In genomic region chr5:131647683-131648119, GRCm38 (mm10) we compare ENCODE assay signal across 8 mouse cellular contexts.
DNase-seq lines count a peak whose midpoint lies in the region; ATAC-seq and TF ChIP-seq lines count a peak whose summit lies in the region.

No protein-coding gene starts in this region.

- H3K27me3 ChIP-seq in midbrain, embryonic 10.5 days (ENCODE audit: low read depth, poor library complexity, severe bottlenecking), result peaks cover 87% of the 10 kb centered on the region
- H3K27me3 ChIP-seq in midbrain, embryonic 15.5 days (replicated peaks), result 0 out of 2 replicates have a peak, but pooled peaks cover 7% of the 10 kb centered on the region
- H3K27me3 ChIP-seq in heart, embryonic 16.5 days (ENCODE audit: control insufficient read depth, insufficient read depth, low read length), result no peaks in the 10 kb centered on the region
- no peaks in the 10 kb centered on the region for H3K27me3 ChIP-seq in liver, embryonic 14.5 days (ENCODE audit: control insufficient read depth, insufficient read depth, low read length)

- 33% methylated on average over 4 of the region's 4 CpGs for WGBS in midbrain, embryonic 10.5 days
- 18% methylated on average over 4 of the region's 4 CpGs for WGBS in midbrain, embryonic 15.5 days
- WGBS in heart, embryonic 16.5 days, result 15% methylated on average over 4 of the region's 4 CpGs
- 30% methylated on average over 4 of the region's 4 CpGs for WGBS in liver, embryonic 14.5 days (ENCODE audit: insufficient replicate concordance)

- ATAC-seq in midbrain, embryonic 15.5 days (replicated peaks), result no peak
- no peak; the same call in 1 of the 2 replicates for ATAC-seq in heart, embryonic 16.5 days (replicated peaks; ENCODE audit: extremely low read depth, insufficient read depth, low FRiP score)
- ATAC-seq in liver, embryonic 14.5 days (ENCODE audit: insufficient read depth), result peak; percentile 23; the same call in 1 of the 2 replicates

- no peak for TF ChIP-seq EP300 in liver, embryonic 14.5 days (IDR thresholded peaks at IDR 0.05; ENCODE audit: low read depth)

- no peak for TF ChIP-seq CTCF in liver, embryonic 14.5 days (IDR thresholded peaks at IDR 0.05; ENCODE audit: low read depth)

- H3K9ac ChIP-seq in midbrain, embryonic 15.5 days, result no peak overlapping the region
- H3K9ac ChIP-seq in heart, embryonic 16.5 days (ENCODE audit: low read length), result peak overlapping the region; percentile 23; the same call in 1 of the 2 replicates
- no peak overlapping the region for H3K9ac ChIP-seq in liver, embryonic 14.5 days (replicated peaks)

- H3K27ac ChIP-seq in midbrain, embryonic 10.5 days (replicated peaks), result peak overlapping the region; percentile 58; the same call in 1 of the 2 replicates
- H3K27ac ChIP-seq in midbrain, embryonic 15.5 days, result no peak overlapping the region
- H3K27ac ChIP-seq in heart, embryonic 16.5 days (ENCODE audit: low read length), result peak overlapping the region; percentile 37
- no peak overlapping the region for H3K27ac ChIP-seq in liver, embryonic 14.5 days

- DNase-seq in midbrain, embryonic 10.5 days (ENCODE audit: low spot score), result peak; percentile 32
- DNase-seq in fibroblast of lung, adult 2 months (ENCODE audit: low read depth), result peak; percentile 90
- DNase-seq in liver, embryonic 14.5 days (ENCODE audit: low read depth in 3 of 3, low spot score in 3 of 3), result peak in 1 of 3 experiments; percentile 9
- DNase-seq in right cerebral cortex, postnatal 4 days, result no peak
- DNase-seq in T-cell, adult 2 months (ENCODE audit: low spot score), result no peak
- DNase-seq in spleen, adult 12 weeks (ENCODE audit: low spot score), result no peak

- H3K36me3 ChIP-seq in midbrain, embryonic 10.5 days, result no peaks in the 10 kb centered on the region
- 0 out of 2 replicates have a peak, but pooled peaks cover 3% of the 10 kb centered on the region for H3K36me3 ChIP-seq in midbrain, embryonic 15.5 days (replicated peaks)
- no peaks in the 10 kb centered on the region for H3K36me3 ChIP-seq in heart, embryonic 16.5 days (ENCODE audit: control insufficient read depth, insufficient read depth)
- no peaks in the 10 kb centered on the region for H3K36me3 ChIP-seq in liver, embryonic 14.5 days (replicated peaks; ENCODE audit: control insufficient read depth, insufficient read depth, low read depth)

- no peak overlapping the region for H3K4me2 ChIP-seq in midbrain, embryonic 15.5 days
- H3K4me2 ChIP-seq in heart, embryonic 16.5 days (ENCODE audit: low read depth, low read length), result peak overlapping the region; percentile 27; the same call in 1 of the 2 replicates
- no peak overlapping the region for H3K4me2 ChIP-seq in liver, embryonic 14.5 days (ENCODE audit: low read depth)

- H3K4me3 ChIP-seq in midbrain, embryonic 10.5 days, result no peak overlapping the region
- no peak overlapping the region for H3K4me3 ChIP-seq in midbrain, embryonic 15.5 days
- H3K4me3 ChIP-seq in heart, embryonic 16.5 days (ENCODE audit: low read length), result no peak overlapping the region
- no peak overlapping the region for H3K4me3 ChIP-seq in liver, embryonic 14.5 days (ENCODE audit: insufficient read depth in 1 of 2, low read depth in 2 of 2, low read length in 2 of 2)

- no peaks in the 10 kb centered on the region for H3K9me3 ChIP-seq in midbrain, embryonic 10.5 days (replicated peaks)
- H3K9me3 ChIP-seq in midbrain, embryonic 15.5 days, result no peaks in the 10 kb centered on the region
- no peaks in the 10 kb centered on the region for H3K9me3 ChIP-seq in heart, embryonic 16.5 days (replicated peaks; ENCODE audit: control insufficient read depth, low read length)
- H3K9me3 ChIP-seq in liver, embryonic 14.5 days (ENCODE audit: control insufficient read depth, low read length), result no peaks in the 10 kb centered on the region

- H3K4me1 ChIP-seq in midbrain, embryonic 10.5 days, result peaks cover 77% of the 10 kb centered on the region
- peaks cover 59% of the 10 kb centered on the region for H3K4me1 ChIP-seq in midbrain, embryonic 15.5 days
- H3K4me1 ChIP-seq in heart, embryonic 16.5 days (ENCODE audit: control insufficient read depth, insufficient read depth, low read length), result peaks cover 26% of the 10 kb centered on the region
- H3K4me1 ChIP-seq in liver, embryonic 14.5 days (replicated peaks; ENCODE audit: control insufficient read depth in 2 of 2, insufficient read depth in 2 of 2, low read length in 1 of 2), result peaks cover 0 to 8% of the 10 kb centered on the region in 2 experiments; a peak in 1 of 4 replicates

Comparison
In these comparisons a context has a peak if more than half of its experiments do, and no peak if none do; other contexts are left out.
1. H3K27ac ChIP-seq: peak in midbrain, embryonic 10.5 days (single experiment) and heart, embryonic 16.5 days (single experiment); none in midbrain, embryonic 15.5 days (single experiment) and liver, embryonic 14.5 days (single experiment).
2. DNase-seq: peak in midbrain, embryonic 10.5 days (single experiment) and fibroblast of lung, adult 2 months (single experiment); none in right cerebral cortex, postnatal 4 days (single experiment), T-cell, adult 2 months (single experiment) and spleen, adult 12 weeks (single experiment).